Mouse (Mus musculus) gastrocnemius, adult 8-10 months (tissue): ENCODE measurements around the gene Neurl2. TPM values are rescaled to one million over a fixed set of nuclear protein-coding genes. Genes with fewer than 3 reads are reported as not detected.
"Not testable (repeated sequence)": the region's sequence is repeated elsewhere in the genome, so short reads cannot be mapped to it uniquely, and the experiment has no call there.

Experiments used
- DNase-seq, 2 experiments: peaks; one replicate each; pipeline ENCODE4 v3.0.0; 2022; ENCODE audit warnings: low spot score in 2 of 2
- total RNA-seq, 4 experiments: library from RNA; stranded (reverse); gene quantifications; 2 replicates each; pipeline ENCODE4 v1.2.4; 2022

Neurl2 gene
- 10 to 100 TPM; 39.0 to 44.4 (median 39.5) TPM for total RNA-seq

- peak; percentile 90 for DNase-seq
These were observed at the start of gene Neurl2 for GRCm38 (mm10) chr2:164833314-164833959. Neurl2 (minus strand) TSS chr2:164833456.

GRCm38 (mm10) chr2:164882619-164883018 lies 49.4 kb upstream of the Neurl2 start:
- DNase-seq = no peak

DNA sequence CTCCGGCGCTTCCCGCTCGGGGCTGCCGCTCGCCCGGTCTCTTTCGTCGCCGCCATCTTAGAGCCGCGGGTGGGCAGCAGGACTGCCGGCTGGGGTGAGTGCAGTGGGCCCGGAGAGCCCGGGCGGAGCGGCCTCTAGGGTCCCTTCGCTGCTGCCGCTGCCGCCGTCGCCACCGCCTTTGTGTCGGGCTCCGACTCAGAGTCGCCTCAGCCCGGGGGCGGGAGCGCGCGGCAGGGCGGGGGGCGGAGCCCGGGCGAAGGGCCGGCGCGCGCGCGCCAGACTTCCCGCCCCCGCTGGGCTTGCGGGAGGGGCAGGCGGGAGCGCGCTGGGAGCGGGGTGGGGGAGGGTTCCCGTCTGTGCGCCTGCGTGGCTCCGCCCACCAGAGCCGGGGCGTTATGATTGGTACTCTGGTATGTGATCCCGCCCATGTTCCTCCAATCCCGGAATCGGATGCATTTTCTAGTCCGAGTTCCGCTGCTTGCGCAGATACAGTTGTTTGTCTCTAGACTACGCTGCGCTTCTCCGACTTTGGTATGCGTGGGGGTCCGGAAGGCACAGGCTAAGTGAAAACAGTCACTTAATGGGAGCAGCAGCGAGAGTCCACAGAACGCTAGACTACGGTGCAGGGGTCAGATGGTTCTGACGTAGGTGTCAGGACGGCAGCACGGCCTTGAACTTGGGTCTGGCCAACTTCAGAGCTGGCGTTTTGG lies 46.5 kb upstream of the Neurl2 start:
- DNase-seq = peak; percentile 87 to 89

DNA sequence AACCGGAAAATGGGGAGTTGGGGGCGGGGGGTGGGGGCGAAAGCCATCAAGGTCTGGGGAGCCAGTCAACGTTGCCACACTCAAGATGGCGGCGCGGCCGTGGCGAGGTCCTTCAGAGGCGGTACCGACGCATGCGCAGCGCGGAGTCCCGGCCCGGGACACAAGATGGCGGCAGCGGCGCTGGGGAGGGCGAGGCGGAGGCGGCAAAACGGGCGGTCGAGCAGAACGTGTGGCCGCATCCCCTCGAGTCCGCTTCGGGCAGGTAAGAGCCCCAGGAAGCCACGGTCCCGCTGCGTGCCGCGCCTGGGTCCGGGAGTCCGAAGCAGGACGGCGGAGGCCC lies 45.9 kb upstream of the Neurl2 start, which contains the start of gene Pcif1:
TSS of gene Pcif1 (plus strand) at position 77 of the 340 bp plus-strand sequence.
- peak; percentile 88 to 90 for DNase-seq

DNA sequence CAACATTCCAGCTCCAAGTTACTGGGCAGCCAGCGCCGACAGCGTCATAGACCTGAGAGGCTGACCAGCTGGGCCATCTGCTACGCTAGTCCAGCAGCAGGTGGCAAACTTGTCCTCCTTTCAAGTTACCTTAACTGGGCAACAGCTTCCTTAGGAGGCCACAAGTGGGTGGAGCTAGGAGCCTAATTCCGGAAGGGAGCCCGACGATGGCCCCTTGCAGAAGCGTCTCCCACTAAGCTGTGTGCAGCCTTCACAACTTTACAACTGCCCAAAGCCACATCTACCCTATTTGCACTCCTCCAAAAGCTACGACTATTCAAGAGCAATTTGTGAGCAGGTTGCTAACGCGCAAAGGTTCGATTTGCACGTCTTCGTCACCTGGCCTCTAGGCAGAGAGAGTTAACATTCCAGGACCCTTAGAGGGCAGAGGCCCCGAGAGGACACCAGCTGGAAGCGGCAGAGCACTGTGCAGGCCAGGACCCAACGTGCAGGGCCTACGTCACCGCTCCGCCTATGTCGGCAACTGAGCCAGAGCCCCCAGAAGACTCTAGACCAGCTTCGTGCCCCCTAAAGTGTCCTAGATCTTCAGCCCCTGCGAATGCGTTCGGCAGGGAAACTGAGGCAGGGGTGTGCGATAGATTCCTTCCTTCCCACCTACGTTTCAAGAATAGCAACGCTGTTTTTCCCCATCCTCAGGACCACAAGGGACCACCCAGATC lies 45.4 kb upstream of the Neurl2 start:
- peak; percentile 70 to 77 for DNase-seq

DNA sequence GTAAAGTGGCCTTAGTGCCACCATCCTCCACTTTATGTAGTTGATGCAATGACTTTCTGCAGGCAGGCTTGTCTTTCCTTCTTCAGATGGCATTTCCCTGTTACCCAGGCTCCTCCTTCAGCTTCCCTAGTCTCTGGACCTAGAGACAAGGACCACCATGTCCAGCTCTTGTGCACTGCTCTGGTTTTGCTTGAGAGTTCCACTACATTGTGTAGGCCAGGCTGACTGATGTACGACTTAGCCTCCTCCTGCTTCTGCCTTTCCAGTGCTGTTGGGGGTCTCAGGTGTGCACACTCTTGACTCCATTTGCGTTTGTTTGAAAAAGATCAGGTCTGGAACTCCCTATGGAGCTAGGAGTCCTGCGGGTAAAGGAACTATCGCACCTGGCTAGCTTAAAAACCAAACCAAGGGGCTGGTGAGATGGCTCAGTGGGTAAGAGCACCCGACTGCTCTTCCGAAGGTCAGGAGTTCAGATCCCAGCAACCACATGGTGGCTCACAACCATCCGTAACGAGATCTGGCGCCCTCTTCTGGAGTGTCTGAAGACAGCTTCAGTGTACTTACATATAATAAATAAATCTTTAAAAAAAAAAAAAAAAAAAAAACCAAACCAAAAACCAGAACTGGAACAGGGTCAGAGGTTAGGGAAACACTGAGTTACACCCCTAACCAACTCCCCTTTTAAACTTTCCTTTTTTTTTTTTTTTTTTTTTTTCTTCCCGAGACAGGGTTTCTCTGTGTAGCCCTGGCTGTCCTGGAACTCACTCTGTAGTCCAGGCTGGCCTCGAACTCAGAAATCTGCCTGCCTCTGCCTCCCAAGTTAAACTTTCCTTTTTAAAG lies 44.3 kb upstream of the Neurl2 start:
- DNase-seq = not testable (repeated sequence)

DNA sequence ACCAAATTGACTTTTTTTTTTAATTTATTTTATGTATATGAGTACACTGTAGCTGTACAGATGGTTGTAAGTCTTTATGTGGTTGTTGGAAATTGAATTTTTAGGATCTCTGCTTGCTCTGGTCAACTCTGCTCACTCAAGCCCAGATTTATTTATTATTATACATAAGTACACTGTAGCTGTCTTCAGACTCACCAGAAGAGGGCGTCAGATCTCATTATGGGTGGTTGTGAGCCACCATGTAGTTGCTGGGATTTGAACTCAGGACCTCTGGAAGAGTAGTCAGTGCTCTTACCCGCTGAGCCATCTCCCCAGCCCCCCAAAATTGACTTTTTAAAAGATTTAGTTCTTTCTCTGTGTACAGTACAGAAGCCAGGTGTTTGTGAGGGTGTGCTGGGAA lies 42.4 kb upstream of the Neurl2 start:
- DNase-seq = not testable (repeated sequence)

DNA sequence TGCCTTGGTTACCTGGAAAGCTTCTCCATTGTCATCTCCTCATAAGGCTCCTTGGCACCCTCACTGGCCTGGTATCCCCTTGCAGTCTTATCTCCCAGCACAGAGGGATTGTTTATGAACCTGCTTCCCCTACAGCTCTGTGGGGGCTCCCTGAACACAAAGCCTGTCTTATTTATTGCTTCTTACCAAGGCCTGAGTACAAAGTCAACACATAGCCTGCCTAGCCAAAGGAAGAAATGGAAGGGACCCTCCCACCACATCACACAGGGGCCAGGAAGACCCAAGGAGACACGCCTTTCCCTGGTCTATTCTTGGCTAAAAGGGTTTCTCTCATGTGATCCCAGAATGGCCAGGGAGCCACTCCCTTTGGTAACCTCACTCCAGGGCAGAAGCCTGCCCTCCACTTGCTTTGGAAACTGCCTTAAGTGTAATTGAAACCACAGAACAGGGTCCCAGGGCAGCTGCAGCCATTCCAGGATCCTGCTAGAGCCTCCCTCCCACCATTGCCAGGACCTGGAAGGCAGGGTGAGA lies 41.0 kb upstream of the Neurl2 start:
- peak in 1 of 2 experiments; percentile 46 for DNase-seq

DNA sequence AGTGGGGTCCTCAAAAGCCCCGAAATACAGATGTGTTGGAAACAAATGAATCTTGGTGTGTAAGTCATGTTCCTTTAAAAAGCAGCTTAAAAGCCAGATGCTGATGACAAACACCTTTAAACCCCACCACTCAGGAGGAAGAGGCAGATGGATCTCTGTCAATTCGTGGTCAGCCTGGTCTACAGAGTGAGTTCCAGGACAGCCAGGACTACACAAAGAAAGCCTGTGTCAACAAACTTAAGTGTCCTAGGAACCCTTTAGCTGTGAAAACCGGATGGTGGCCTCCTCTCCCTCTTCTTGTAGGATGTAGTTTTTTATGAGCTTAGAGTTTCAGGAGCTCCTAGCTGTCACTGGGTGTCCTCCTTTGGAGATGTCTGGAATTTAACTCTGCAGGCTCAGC lies 40.4 kb upstream of the Neurl2 start:
- DNase-seq = no peak

- no peak for DNase-seq
These were observed 38.5 kb upstream of the Neurl2 start for GRCm38 (mm10) chr2:164871602-164872303.

- no peak for DNase-seq
These were observed 35.2 kb upstream of the Neurl2 start for GRCm38 (mm10) chr2:164868491-164868890.

GRCm38 (mm10) chr2:164867566-164867965 lies 34.3 kb upstream of the Neurl2 start:
- DNase-seq = no peak

DNA sequence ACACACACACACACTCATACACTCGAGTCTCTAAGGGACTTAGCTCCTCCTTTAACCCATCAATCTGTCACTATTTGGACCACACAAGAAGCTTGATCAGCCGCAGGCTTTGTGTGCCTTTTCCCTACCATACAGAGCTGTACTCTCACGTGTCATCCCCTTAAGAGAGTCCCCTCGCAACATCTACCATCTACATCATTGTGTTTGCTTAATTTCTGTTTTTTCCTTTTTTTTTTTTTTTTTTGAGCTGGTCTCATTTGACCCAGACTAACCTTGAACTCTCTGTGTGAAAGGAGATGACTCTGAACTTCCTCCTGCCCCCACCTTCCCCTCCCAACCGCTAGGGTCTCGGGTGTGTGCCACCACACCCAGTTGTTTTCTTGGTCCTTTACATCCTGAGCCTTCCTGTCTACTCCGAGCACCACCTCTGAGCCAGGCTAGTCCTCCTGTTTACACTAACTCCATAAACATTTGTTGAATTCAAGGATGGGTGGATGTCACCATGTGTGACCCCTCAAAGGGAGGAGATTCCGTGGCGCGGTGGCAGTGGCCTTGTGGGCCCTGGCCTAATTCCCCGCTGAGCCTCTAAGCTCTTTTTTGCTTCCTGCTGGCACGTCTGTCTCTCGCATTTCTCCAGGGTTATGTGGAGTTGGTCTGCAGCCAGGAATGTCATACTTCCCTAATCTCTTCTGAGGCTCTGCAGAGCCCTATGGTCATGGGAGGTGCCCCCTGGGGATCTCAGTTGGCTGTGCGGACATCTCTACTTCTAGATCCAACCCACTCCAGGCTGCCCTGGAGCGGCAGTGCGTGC lies 33.7 kb upstream of the Neurl2 start:
- DNase-seq = peak in 1 of 2 experiments; percentile 47

DNA sequence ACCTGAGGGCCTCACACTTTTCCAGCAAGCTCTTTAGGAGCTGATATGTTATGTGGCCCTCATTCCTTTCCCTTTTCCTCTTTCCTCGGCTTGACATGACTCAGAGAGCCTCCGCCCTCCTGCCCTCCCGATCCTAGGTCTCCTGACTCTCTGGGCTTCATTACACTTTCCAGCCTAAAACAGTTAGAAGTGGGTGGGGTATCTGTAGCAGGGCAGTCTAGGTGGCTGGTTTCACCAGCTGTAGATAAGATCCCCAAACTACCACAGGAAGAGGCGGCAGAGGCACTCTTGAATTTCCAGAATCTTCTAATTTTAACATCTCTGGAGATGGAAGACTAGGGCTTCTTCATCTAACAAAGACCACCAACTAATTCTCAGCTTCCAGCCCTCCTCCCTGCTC lies 31.3 kb upstream of the Neurl2 start:
- no peak for DNase-seq

DNA sequence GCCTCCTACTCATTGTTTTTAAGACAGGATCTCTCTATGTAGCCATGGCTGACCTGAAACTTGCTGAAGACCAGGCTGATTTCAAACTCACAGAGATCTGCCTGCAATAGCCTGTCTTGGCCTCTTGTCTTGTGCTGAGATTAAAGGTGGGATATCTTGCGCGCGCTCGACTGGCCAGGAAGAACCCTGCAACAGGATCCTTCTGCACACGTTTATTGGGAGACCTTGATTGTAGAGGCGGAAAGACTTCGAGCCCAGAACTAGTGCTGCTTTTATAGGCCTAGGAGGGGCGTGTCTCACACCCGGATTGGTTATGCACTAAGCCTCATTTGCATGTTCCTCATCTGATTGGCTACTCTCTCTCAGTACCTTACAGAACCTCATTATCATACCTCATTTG lies 30.2 kb upstream of the Neurl2 start:
- not testable (repeated sequence) for DNase-seq

DNA sequence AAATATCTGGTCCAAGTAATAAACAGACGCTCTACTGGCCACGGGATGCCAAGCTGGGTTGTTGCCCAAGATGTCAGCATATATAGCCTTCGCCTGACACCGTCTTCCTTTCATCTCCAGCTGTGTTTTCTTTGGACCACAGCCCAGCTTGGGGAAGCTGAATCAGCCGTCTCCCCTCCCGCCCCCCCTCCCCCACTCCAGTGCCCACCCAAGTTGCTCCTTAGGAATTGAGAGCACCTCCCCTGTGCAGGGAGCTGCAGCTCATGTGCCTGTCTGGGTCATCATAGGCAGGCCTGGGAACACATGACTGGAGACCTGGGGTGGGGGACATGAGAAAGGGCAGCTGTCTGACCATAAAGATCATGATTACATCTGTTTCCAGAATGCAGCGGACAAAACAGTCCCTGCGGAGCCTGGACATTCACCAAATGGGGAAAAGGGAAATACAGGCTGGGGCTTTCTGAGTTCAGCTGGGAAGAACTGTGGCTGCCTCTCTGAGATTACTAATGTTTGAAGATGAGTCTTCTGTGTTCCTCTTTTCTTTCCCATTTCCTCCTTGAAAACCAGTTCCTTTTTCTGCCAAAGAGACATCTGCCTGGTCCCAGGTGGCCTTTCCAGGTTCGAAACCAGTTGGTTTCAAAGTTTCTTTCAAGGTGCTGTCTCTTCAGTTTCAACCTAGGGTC lies 29.1 kb upstream of the Neurl2 start:
- DNase-seq = peak in 1 of 2 experiments; percentile 49

DNA sequence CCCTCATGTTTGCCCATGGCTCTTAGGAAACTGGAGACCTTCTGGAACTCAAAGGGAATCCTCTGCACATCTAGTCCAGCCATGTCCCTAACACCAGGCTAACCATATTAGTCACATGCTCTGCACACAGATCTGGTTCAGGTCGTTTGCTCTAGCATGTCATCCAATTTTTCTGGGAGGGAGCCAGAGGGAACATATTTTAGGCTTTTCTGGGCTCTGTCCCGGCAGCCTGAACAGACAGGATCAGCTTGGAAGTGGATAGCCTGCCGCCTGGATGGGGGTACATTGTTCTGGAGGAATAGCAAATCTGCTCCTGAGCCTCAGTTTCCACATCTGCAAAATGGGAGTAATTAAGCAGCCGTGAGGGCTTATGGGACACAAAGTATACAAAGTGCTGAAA lies 27.8 kb upstream of the Neurl2 start:
- DNase-seq = no peak

- DNase-seq = no peak
These were observed 26.6 kb upstream of the Neurl2 start for GRCm38 (mm10) chr2:164859640-164860432.
